Mouse (Mus musculus) liver, adult 2 months (tissue): ENCODE measurements at regions not wholly inside any gene's neighbourhood (a gene's known extent, or its start where the extent isn't known, plus 50 kb on each side); places are given as distances from the start of the nearest gene placed in this dataset.
A peak's percentile ranks its signal among the peaks of the same experiment; 100 is the strongest.

Experiments used
- DNase-seq: peaks from one replicate; pipeline ENCODE4 v3.0.0-alpha.2; 2011; ENCODE audit warnings: low read depth, low spot score; ENCODE audit errors: extremely low read depth
- H3K27ac ChIP-seq: fragments of 200-500 bp; replicated peaks from 2 replicates; pipeline ENCODE4 v1.5.1; 2012; ENCODE audit warnings: low read depth, mild to moderate bottlenecking, control low read depth, inconsistent platforms, low read length; ENCODE audit not compliant: insufficient read depth
- H3K27me3 ChIP-seq: fragments of 200-500 bp; 2 replicates; pipeline ENCODE4 v1.6.1; 2012; ENCODE audit warnings: mild to moderate bottlenecking, moderate library complexity, low read length, inconsistent platforms; ENCODE audit not compliant: control insufficient read depth, insufficient read depth
- H3K36me3 ChIP-seq: fragments of 200-500 bp; 2 replicates; pipeline ENCODE4 v1.6.1; 2012; ENCODE audit warnings: low read length, inconsistent platforms; ENCODE audit not compliant: control insufficient read depth, insufficient read depth
- H3K4me1 ChIP-seq: fragments of 200-500 bp; 2 replicates; pipeline ENCODE4 v1.6.1; 2011; ENCODE audit warnings: low read length; ENCODE audit not compliant: control insufficient read depth, insufficient read depth
- H3K4me3 ChIP-seq: fragments of 200-500 bp; 2 replicates; pipeline ENCODE4 v1.5.1; 2011; ENCODE audit warnings: low read depth, mild to moderate bottlenecking, control low read depth, low read length, moderate library complexity; ENCODE audit not compliant: insufficient read depth
- H3K79me2 ChIP-seq: fragments of 200-500 bp; 2 replicates; pipeline ENCODE4 v1.6.1; 2012; ENCODE audit warnings: inconsistent platforms, mild to moderate bottlenecking, low read length, moderate library complexity; ENCODE audit not compliant: control insufficient read depth, insufficient read depth
- H3K9ac ChIP-seq: fragments of 200-500 bp; 2 replicates; pipeline ENCODE4 v1.6.1; 2012; ENCODE audit warnings: low read depth, mild to moderate bottlenecking, control low read depth, inconsistent platforms, low read length
- CTCF ChIP-seq: fragments of 200-500 bp; IDR thresholded peaks from 2 replicates; pipeline ENCODE4 v1.5.1; 2011; ENCODE audit warnings: low read depth, low read length, control low read depth
- POLR2A ChIP-seq: fragments of 200-500 bp; IDR thresholded peaks from 2 replicates; pipeline ENCODE4 v1.6.1; 2011; ENCODE audit warnings: low read length, control low read depth; ENCODE audit not compliant: insufficient read depth; ENCODE audit errors: extremely low read depth
- WGBS: fragments of 180-500 bp; shearing (Covaris S2); methylation state at CpG from one replicate; pipeline ENCODE4 v1.1.7; 2018; 5-methylcytosine and 5-hydroxymethylcytosine counted together

GRCm38 (mm10) chr12:77901254-77901653 lies 292.8 kb upstream of the Gm6657 start:
- no peaks in the 10 kb centered on the region for H3K36me3 ChIP-seq
- 84% methylated on average over 1 of the region's 1 CpGs for WGBS
- H3K4me3 ChIP-seq = no peak overlapping the region
- no peaks in the 10 kb centered on the region for H3K79me2 ChIP-seq
- no peaks in the 10 kb centered on the region for H3K27me3 ChIP-seq
- DNase-seq = no peak
- no peaks in the 10 kb centered on the region for H3K4me1 ChIP-seq
- no peak overlapping the region for H3K9ac ChIP-seq
- H3K27ac ChIP-seq = no peak overlapping the region
- no peak for TF ChIP-seq POLR2A
- TF ChIP-seq CTCF = no peak

- no peaks in the 10 kb centered on the region for H3K27me3 ChIP-seq
- H3K36me3 ChIP-seq = no peaks in the 10 kb centered on the region
- no peak overlapping the region for H3K27ac ChIP-seq
- no peaks in the 10 kb centered on the region for H3K4me1 ChIP-seq
- no peak for DNase-seq
- no peak overlapping the region for H3K9ac ChIP-seq
- TF ChIP-seq POLR2A (no peak), CTCF (no peak)
- H3K4me3 ChIP-seq = no peak overlapping the region
- no peaks in the 10 kb centered on the region for H3K79me2 ChIP-seq
- 55% methylated on average over 4 of the region's 4 CpGs for WGBS
Observed at GRCm38 (mm10) chr12:77912863-77913554, 281.0 kb upstream of the Gm6657 start.

- no peak for DNase-seq
- Histone ChIP-seq H3K4me3 (no peak overlapping the region), H3K9ac (no peak overlapping the region), H3K79me2 (no peaks in the 10 kb centered on the region), H3K27me3 (no peaks in the 10 kb centered on the region), H3K36me3 (no peaks in the 10 kb centered on the region), H3K4me1 (peaks cover 3% of the 10 kb centered on the region), H3K27ac (no peak overlapping the region)
- WGBS = 78% methylated on average over 4 of the region's 4 CpGs
- TF ChIP-seq CTCF (no peak), POLR2A (no peak)
Observed at GRCm38 (mm10) chr12:77928729-77929128, 265.3 kb upstream of the Gm6657 start.

GRCm38 (mm10) chr12:77929571-77929970 lies 264.5 kb upstream of the Gm6657 start:
- H3K4me3 ChIP-seq = no peak overlapping the region
- peaks cover 3% of the 10 kb centered on the region for H3K4me1 ChIP-seq
- H3K79me2 ChIP-seq = no peaks in the 10 kb centered on the region
- H3K36me3 ChIP-seq = no peaks in the 10 kb centered on the region
- H3K27ac ChIP-seq = no peak overlapping the region
- H3K27me3 ChIP-seq = no peaks in the 10 kb centered on the region
- TF ChIP-seq CTCF (no peak), POLR2A (no peak)
- WGBS = 11% methylated on average over 1 of the region's 1 CpGs
- no peak overlapping the region for H3K9ac ChIP-seq
- peak; percentile 92 for DNase-seq

GRCm38 (mm10) chr12:77943960-77944359 lies 250.1 kb upstream of the Gm6657 start:
- H3K36me3 ChIP-seq = no peaks in the 10 kb centered on the region
- TF ChIP-seq POLR2A (no peak), CTCF (no peak)
- H3K4me3 ChIP-seq = no peak overlapping the region
- DNase-seq = no peak
- no peak overlapping the region for H3K9ac ChIP-seq
- H3K27me3 ChIP-seq = no peaks in the 10 kb centered on the region
- H3K79me2 ChIP-seq = no peaks in the 10 kb centered on the region
- WGBS = 89% methylated on average over 8 of the region's 8 CpGs
- H3K27ac ChIP-seq = no peak overlapping the region
- no peaks in the 10 kb centered on the region for H3K4me1 ChIP-seq

- WGBS = 14% methylated on average over 16 of the region's 16 CpGs
- TF ChIP-seq POLR2A = no peak
- no peak for TF ChIP-seq CTCF
- Histone ChIP-seq H3K27ac (no peak overlapping the region), H3K4me1 (peaks cover 8% of the 10 kb centered on the region), H3K4me3 (no peak overlapping the region), H3K27me3 (no peaks in the 10 kb centered on the region), H3K9ac (no peak overlapping the region), H3K36me3 (no peaks in the 10 kb centered on the region), H3K79me2 (no peaks in the 10 kb centered on the region)
- peak; percentile 94 for DNase-seq
Observed at GRCm38 (mm10) chr12:77949474-77950017, 244.5 kb upstream of the Gm6657 start.
